Mouse (Mus musculus) heart, embryonic 16.5 days (tissue): ENCODE measurements around the gene Zfp53. TPM values are rescaled to one million over a fixed set of nuclear protein-coding genes. Genes with fewer than 3 reads are reported as not detected.
"Not testable (repeated sequence)": the region's sequence is repeated elsewhere in the genome, so short reads cannot be mapped to it uniquely, and the experiment has no call there.

Source experiments
- ATAC-seq: fragments of 200-750 bp; cut with Nextera tagmentation; replicated peaks from 2 replicates; pipeline ENCODE4 v1.8.0; 2017; ENCODE audit warnings: moderate number of reproducible peaks; ENCODE audit not compliant: insufficient read depth, low FRiP score; ENCODE audit errors: extremely low read depth
- H3K27ac ChIP-seq: fragments of 300-500 bp; sonication (generic); 2 replicates; pipeline ENCODE4 v1.5.1; 2014; ENCODE audit warnings: mild to moderate bottlenecking, low read length, control low read depth, moderate library complexity
- H3K27me3 ChIP-seq: fragments of 300-500 bp; sonication (generic); 2 replicates; pipeline ENCODE4 v1.6.1; 2014; ENCODE audit warnings: low read length, mixed read lengths; ENCODE audit not compliant: control insufficient read depth, insufficient read depth
- H3K36me3 ChIP-seq: fragments of 300-500 bp; sonication (generic); 2 replicates; pipeline ENCODE4 v1.6.1; 2014; ENCODE audit not compliant: control insufficient read depth, insufficient read depth
- H3K4me1 ChIP-seq: fragments of 300-500 bp; sonication (generic); 2 replicates; pipeline ENCODE4 v1.6.1; 2014; ENCODE audit warnings: low read length, mixed read lengths; ENCODE audit not compliant: control insufficient read depth, insufficient read depth
- H3K4me2 ChIP-seq: fragments of 300-500 bp; sonication (generic); 2 replicates; pipeline ENCODE4 v1.6.1; 2014; ENCODE audit warnings: low read depth, mild to moderate bottlenecking, control low read depth, low read length
- H3K4me3 ChIP-seq: fragments of 300-500 bp; sonication (generic); 2 replicates; pipeline ENCODE4 v1.5.1; 2014; ENCODE audit warnings: mild to moderate bottlenecking, control low read depth, low read length
- H3K9ac ChIP-seq: fragments of 300-500 bp; sonication (generic); 2 replicates; pipeline ENCODE4 v1.6.1; 2014; ENCODE audit warnings: low read length, control low read depth
- H3K9me3 ChIP-seq: fragments of 300-500 bp; sonication (generic); replicated peaks from 2 replicates; pipeline ENCODE4 v1.6.1; 2016; ENCODE audit warnings: low read length; ENCODE audit not compliant: control insufficient read depth
- WGBS: fragments of 180-500 bp; shearing (Covaris S2); extraction: QIAGEN DNeasy Blood & Tissue Kit; methylation state at CpG from one replicate; pipeline ENCODE4 v1.1.7; 2014; 5-methylcytosine and 5-hydroxymethylcytosine counted together
- polyA plus RNA-seq: library from polyadenylated mRNA; unstranded; fragments of >200 nt; fragmentation: Nextera tagmentation; extraction: Ambion mirVana; gene quantifications from 2 replicates; pipeline ENCODE4 v1.2.1, GENCODE M21; 2015

Zfp53 gene
- polyA plus RNA-seq, 1 experiment from 2014 or later, result 6.9 TPM

GRCm38 (mm10) chr17:21475290-21475689 is 13.5 kb upstream of the Zfp53 start:
- not testable (repeated sequence) for H3K36me3 ChIP-seq, H3K4me1 ChIP-seq, H3K9ac ChIP-seq, ATAC-seq, H3K4me3 ChIP-seq, H3K27ac ChIP-seq, H3K27me3 ChIP-seq, H3K4me2 ChIP-seq, H3K9me3 ChIP-seq
- WGBS, result 62% methylated on average over 1 of the region's 1 CpGs

GRCm38 (mm10) chr17:21476351-21476750 is 12.4 kb upstream of the Zfp53 start:
- H3K27ac ChIP-seq, H3K9me3 ChIP-seq, H3K36me3 ChIP-seq, H3K27me3 ChIP-seq, ATAC-seq, H3K4me1 ChIP-seq, H3K4me2 ChIP-seq, H3K9ac ChIP-seq, H3K4me3 ChIP-seq: not testable (repeated sequence)
- WGBS, result 62% methylated on average over 4 of the region's 9 CpGs

DNA sequence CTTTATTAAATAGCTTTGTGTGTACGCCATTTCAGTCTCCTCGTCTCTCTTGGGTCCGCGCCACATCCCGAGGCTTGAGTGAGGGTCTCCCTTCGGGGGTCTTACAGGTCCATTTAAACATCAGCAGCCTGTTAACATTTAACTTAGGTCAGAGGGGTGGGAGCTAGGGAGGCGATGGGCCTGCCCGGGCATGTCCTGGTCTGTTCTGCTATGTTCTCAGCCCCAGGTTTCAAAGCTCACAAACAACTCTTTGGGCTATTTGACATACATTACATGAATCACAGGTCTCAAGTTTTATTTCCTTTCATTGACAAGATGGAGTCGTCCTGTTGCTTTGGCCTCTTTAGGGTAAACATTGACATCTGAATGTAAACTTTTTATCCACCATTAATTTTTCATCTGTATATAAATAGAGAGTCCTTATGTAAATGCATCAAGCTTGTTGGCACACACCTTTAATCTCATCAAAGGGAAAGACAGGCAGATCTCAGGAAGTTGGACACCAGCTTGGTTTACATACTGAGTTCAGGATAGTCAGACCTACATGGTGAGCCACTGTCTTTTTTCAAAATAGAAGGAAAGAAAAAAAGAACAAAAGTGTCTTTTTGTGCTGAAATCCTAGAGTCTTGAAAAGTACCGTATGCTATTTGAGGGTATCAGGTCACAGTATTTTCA is 10.6 kb upstream of the Zfp53 start:
- not testable (repeated sequence) for H3K9ac ChIP-seq, H3K4me3 ChIP-seq, H3K27me3 ChIP-seq, H3K9me3 ChIP-seq, H3K4me2 ChIP-seq, H3K27ac ChIP-seq, H3K36me3 ChIP-seq, H3K4me1 ChIP-seq
- 0 out of 2 replicates have a peak, but pooled peaks have one; percentile 41 for ATAC-seq
- WGBS, result 85% methylated on average over 10 of the region's 10 CpGs

- Histone ChIP-seq H3K36me3 (no peaks in the 10 kb centered on the region), H3K27ac (no peak overlapping the region), H3K9ac (peak overlapping the region; percentile 85), H3K4me3 (peak overlapping the region; percentile 89), H3K4me2 (peak overlapping the region; percentile 64), H3K9me3 (no peaks in the 10 kb centered on the region), H3K4me1 (peaks cover 7% of the 10 kb centered on the region), H3K27me3 (no peaks in the 10 kb centered on the region)
- 7% methylated on average over 8 of the region's 8 CpGs for WGBS
- no peak for ATAC-seq
These were observed 753 bp downstream of the Zfp53 start for GRCm38 (mm10) chr17:21489500-21490001.

GRCm38 (mm10) chr17:21501365-21501764 is 12.6 kb downstream of the Zfp53 start:
- H3K9ac ChIP-seq, result no peak overlapping the region
- no peak overlapping the region for H3K27ac ChIP-seq
- H3K9me3 ChIP-seq, result no peaks in the 10 kb centered on the region
- WGBS, result 50% methylated on average over 1 of the region's 1 CpGs
- H3K27me3 ChIP-seq, result no peaks in the 10 kb centered on the region
- no peak overlapping the region for H3K4me2 ChIP-seq
- H3K4me3 ChIP-seq, result no peak overlapping the region
- ATAC-seq, result no peak
- peaks cover 3% of the 10 kb centered on the region for H3K36me3 ChIP-seq
- no peaks in the 10 kb centered on the region for H3K4me1 ChIP-seq

DNA sequence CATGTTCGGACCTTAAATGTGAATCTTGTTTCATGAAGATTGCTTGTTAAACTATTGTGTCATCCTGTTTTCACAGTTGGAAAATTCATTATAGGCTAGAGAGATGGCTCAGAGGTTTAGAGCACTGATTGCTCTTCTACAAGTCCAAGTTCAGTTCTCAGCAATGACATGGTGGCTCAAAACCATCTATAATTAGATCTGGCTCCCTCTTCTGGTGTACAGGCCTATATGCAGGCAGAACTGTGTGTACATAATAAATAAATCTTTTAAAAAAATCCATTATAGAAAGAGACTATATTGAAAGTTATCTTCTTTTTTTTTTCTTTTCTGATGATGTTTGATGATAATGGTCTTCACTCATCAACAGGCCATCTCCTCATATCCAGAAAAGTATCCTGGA is 15.7 kb downstream of the Zfp53 start:
- no peak overlapping the region for H3K27ac ChIP-seq
- H3K27me3 ChIP-seq, result no peaks in the 10 kb centered on the region
- no peak overlapping the region for H3K9ac ChIP-seq
- H3K4me3 ChIP-seq, result no peak overlapping the region
- H3K9me3 ChIP-seq, result no peaks in the 10 kb centered on the region
- no peak overlapping the region for H3K4me2 ChIP-seq
- H3K4me1 ChIP-seq, result no peaks in the 10 kb centered on the region
- peaks cover 7% of the 10 kb centered on the region; the same call in 1 of the 2 replicates for H3K36me3 ChIP-seq
- no peak for ATAC-seq
- 96% methylated on average over 1 of the region's 1 CpGs for WGBS

DNA sequence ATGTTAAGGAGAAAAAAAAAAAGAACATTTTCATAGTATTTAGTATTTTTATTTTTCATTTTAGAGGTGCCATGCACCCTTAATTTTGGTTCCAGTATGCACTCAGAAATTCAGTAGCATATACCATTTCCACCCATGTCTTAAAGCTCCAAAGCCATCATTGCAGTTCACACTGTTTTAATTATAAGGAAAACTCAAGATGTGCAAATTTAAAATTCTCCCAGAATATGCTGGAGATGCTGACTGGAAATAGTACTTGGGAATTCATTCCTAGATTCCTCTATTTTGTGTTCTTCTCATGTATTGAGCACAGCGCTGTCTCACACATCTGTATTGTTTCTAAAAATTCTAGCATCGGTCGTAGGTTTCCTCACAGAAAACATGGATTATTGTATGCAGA is 17.5 kb downstream of the Zfp53 start:
- Histone ChIP-seq H3K27me3 (no peaks in the 10 kb centered on the region), H3K9me3 (no peaks in the 10 kb centered on the region), H3K4me1 (no peaks in the 10 kb centered on the region), H3K27ac (no peak overlapping the region), H3K9ac (no peak overlapping the region), H3K4me3 (no peak overlapping the region), H3K36me3 (peaks cover 7% of the 10 kb centered on the region; the same call in 1 of the 2 replicates), H3K4me2 (no peak overlapping the region)
- no peak for ATAC-seq
- 97% methylated on average over 3 of the region's 3 CpGs for WGBS

GRCm38 (mm10) chr17:21509756-21510155 is 21.0 kb downstream of the Zfp53 start:
- no peak for ATAC-seq
- Histone ChIP-seq H3K27ac (no peak overlapping the region), H3K9ac (no peak overlapping the region), H3K4me2 (no peak overlapping the region), H3K4me3 (no peak overlapping the region), H3K9me3 (no peaks in the 10 kb centered on the region), H3K36me3 (peaks cover 11% of the 10 kb centered on the region; the same call in 1 of the 2 replicates), H3K27me3 (no peaks in the 10 kb centered on the region), H3K4me1 (no peaks in the 10 kb centered on the region)

DNA sequence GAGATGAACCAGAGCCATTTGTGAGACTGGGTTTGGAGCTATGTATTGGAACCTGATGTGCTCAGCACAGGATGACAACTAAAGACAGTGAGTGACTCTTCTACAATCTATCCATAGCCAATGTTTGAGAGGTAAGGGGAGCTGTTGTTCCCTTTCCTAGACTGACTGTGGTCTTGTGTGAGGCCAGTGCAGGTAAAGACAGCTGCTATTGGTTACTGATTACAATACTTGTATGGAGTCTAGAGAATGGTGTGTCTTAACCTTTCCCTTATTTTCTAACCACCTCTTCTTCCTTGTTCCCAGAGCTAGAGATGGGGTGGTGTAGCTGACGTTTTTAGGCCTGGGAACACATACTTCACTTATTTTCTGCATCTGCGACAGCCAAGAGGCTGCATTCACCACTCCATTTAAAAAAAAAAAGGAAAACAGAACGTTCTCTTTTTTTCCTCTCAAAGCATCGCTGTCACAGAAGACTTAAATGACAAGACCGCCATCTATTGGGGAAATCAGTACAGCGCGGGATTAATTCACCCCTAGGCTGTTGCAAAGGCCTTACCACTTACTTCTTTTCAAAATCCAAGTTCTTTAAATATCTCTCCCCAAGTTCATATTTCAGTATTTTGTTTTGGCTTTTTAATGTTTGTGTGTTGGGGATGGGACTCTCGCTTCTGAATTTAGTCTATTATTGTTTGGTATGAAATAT is 26.8 kb downstream of the Zfp53 start:
- 2% methylated on average over 8 of the region's 8 CpGs for WGBS
- peak overlapping the region; percentile 92 for H3K4me2 ChIP-seq
- ATAC-seq, result no peak; the same call in 1 of the 2 replicates
- H3K9me3 ChIP-seq, result no peaks in the 10 kb centered on the region
- no peaks in the 10 kb centered on the region for H3K27me3 ChIP-seq
- peaks cover 4% of the 10 kb centered on the region for H3K4me1 ChIP-seq
- peak overlapping the region; percentile 73 for H3K9ac ChIP-seq
- peak overlapping the region; percentile 84 for H3K27ac ChIP-seq
- 0 out of 2 replicates have a peak, but pooled peaks cover 4% of the 10 kb centered on the region for H3K36me3 ChIP-seq
- peak overlapping the region; percentile 64 for H3K4me3 ChIP-seq
